Mouse (Mus musculus) midbrain, embryonic 10.5 days (tissue): Measurements from ENCODE around the gene Cox11. TPM values are rescaled to one million over a fixed set of nuclear protein-coding genes. Genes with fewer than 3 reads are reported as not detected.

Experiments
- DNase-seq: peaks from one replicate; pipeline ENCODE4 v3.0.0-alpha.2; 2017; ENCODE audit warnings: low spot score
- H3K27ac ChIP-seq: fragments of 300-500 bp; sonication (generic); replicated peaks from 2 replicates; pipeline ENCODE4 v1.5.1; 2016; ENCODE audit warnings: mild to moderate bottlenecking
- H3K27me3 ChIP-seq: fragments of 300-500 bp; sonication (generic); 2 replicates; pipeline ENCODE4 v1.6.1; 2016; ENCODE audit warnings: low read depth, mild to moderate bottlenecking; ENCODE audit not compliant: poor library complexity, severe bottlenecking
- H3K36me3 ChIP-seq: fragments of 300-500 bp; sonication (generic); 2 replicates; pipeline ENCODE4 v1.6.1; 2016; ENCODE audit warnings: mild to moderate bottlenecking, moderate library complexity
- H3K4me1 ChIP-seq: fragments of 300-500 bp; sonication (generic); 2 replicates; pipeline ENCODE4 v1.6.1; 2016
- H3K4me3 ChIP-seq: fragments of 300-500 bp; sonication (generic); 2 replicates; pipeline ENCODE4 v1.5.1; 2016; ENCODE audit warnings: mild to moderate bottlenecking, moderate library complexity
- H3K9me3 ChIP-seq: fragments of 300-500 bp; sonication (generic); replicated peaks from 2 replicates; pipeline ENCODE4 v1.6.1; 2016; ENCODE audit warnings: mild to moderate bottlenecking
- WGBS: fragments of 180-500 bp; shearing (Covaris S2); methylation state at CpG from one replicate; pipeline ENCODE4 v1.1.7; 2016; 5-methylcytosine and 5-hydroxymethylcytosine counted together
- polyA plus RNA-seq: library from polyadenylated mRNA; unstranded; fragments of >200 nt; fragmentation: Nextera tagmentation; extraction: Ambion mirVana; gene quantifications from 2 replicates; pipeline ENCODE4 v1.2.1, GENCODE M21; 2016

The Cox11 gene
- polyA plus RNA-seq, 1 experiment from 2014 or later: 34.7 TPM

DNA sequence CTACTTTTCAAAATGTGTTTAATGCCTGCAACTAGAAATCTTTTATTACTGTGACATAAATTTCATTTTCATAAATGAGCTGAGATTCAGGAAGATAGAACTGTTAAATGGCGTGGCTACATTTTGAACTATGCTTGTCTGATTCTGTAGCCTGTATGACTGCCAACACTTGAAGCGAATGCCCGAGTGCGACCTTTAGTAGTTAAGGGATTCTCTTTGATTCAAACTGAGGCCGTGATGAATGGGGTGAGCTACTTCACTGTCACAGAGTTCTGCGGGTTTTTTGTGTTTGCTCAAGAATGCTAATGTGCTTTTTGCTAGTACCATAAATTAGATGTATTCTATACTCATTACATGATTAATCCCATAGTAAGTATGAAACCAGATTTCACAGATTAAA lies 52.4 kb downstream of the Cox11 start:
- no peak overlapping the region for H3K27ac ChIP-seq
- H3K27me3 ChIP-seq: peaks cover 18% of the 10 kb centered on the region
- H3K4me1 ChIP-seq: peaks cover 22% of the 10 kb centered on the region
- no peak for DNase-seq
- H3K4me3 ChIP-seq: no peak overlapping the region
- H3K36me3 ChIP-seq: no peaks in the 10 kb centered on the region
- WGBS: 71% methylated on average over 6 of the region's 6 CpGs
- no peaks in the 10 kb centered on the region for H3K9me3 ChIP-seq

GRCm38 (mm10) chr11:90694206-90694605 lies 56.2 kb downstream of the Cox11 start:
- Histone ChIP-seq H3K9me3 (no peaks in the 10 kb centered on the region), H3K27ac (no peak overlapping the region), H3K27me3 (no peaks in the 10 kb centered on the region), H3K4me3 (no peak overlapping the region), H3K4me1 (peaks cover 2% of the 10 kb centered on the region; the same call in 1 of the 2 replicates), H3K36me3 (no peaks in the 10 kb centered on the region)
- no peak for DNase-seq
- WGBS: 85% methylated on average over 4 of the region's 4 CpGs

Other genes starting within 250 kb of the Cox11 start
- gene Hlf, start 247.3 kb upstream of the Cox11 start, polyA plus RNA-seq: 1.5 and 3.3 TPM in 2 replicates
- gene Stxbp4, start 89 bp upstream of the Cox11 start, polyA plus RNA-seq: 36.4 and 37.6 TPM in 2 replicates
- gene Tom1l1, start 50.2 kb downstream of the Cox11 start, polyA plus RNA-seq: 17.7 and 20.8 TPM in 2 replicates